Mouse (Mus musculus): ENCODE measurements at regions not wholly inside any gene's neighbourhood (a gene's known extent, or its start where the extent isn't known, plus 50 kb on each side); places are given as distances from the start of the nearest gene placed in this dataset.

GRCm38 (mm10) chr10:17513756-17514155 is 209.3 kb upstream of the Cited2 start:
- no peak for DNase-seq (ENCODE audit: low read depth, low spot score)

- no peak for DNase-seq (ENCODE audit: low read depth, low spot score)
Observed at GRCm38 (mm10) chr10:17516068-17516467, 206.9 kb upstream of the Cited2 start.

GRCm38 (mm10) chr10:17518423-17519175 is 204.4 kb upstream of the Cited2 start:
- no peak for DNase-seq (ENCODE audit: low read depth, low spot score)

GRCm38 (mm10) chr10:17522026-17522541 is 200.9 kb upstream of the Cited2 start:
- DNase-seq (ENCODE audit: low read depth, low spot score): no peak

- no peak for DNase-seq (ENCODE audit: low read depth, low spot score)
Observed at GRCm38 (mm10) chr10:17523558-17524328, 199.3 kb upstream of the Cited2 start.

GRCm38 (mm10) chr10:17527151-17527737 is 195.8 kb upstream of the Cited2 start:
- no peak for DNase-seq (ENCODE audit: low read depth, low spot score)

- DNase-seq (ENCODE audit: low read depth, low spot score): no peak
Observed at GRCm38 (mm10) chr10:17528116-17528515, 194.9 kb upstream of the Cited2 start.

- DNase-seq (ENCODE audit: low read depth, low spot score): no peak
Observed at GRCm38 (mm10) chr10:17528846-17529245, 194.2 kb upstream of the Cited2 start.

- DNase-seq (ENCODE audit: low read depth, low spot score): no peak
Observed at GRCm38 (mm10) chr10:17529851-17530509, 193.0 kb upstream of the Cited2 start.

GRCm38 (mm10) chr10:17531021-17531420 is 192.0 kb upstream of the Cited2 start:
- no peak for DNase-seq (ENCODE audit: low read depth, low spot score)

GRCm38 (mm10) chr10:17538944-17539533 is 184.0 kb upstream of the Cited2 start:
- DNase-seq (ENCODE audit: low read depth, low spot score): no peak

GRCm38 (mm10) chr10:17540404-17541375 is 182.3 kb upstream of the Cited2 start:
- no peak for DNase-seq (ENCODE audit: low read depth, low spot score)

GRCm38 (mm10) chr10:17542104-17542846 is 180.7 kb upstream of the Cited2 start:
- peak; percentile 44 for DNase-seq (ENCODE audit: low read depth, low spot score)

GRCm38 (mm10) chr10:17542847-17543421 is 180.1 kb upstream of the Cited2 start:
- DNase-seq (ENCODE audit: low read depth, low spot score): no peak

- no peak for DNase-seq (ENCODE audit: low read depth, low spot score)
Observed at GRCm38 (mm10) chr10:17545291-17545690, 177.7 kb upstream of the Cited2 start.

- DNase-seq (ENCODE audit: low read depth, low spot score): no peak
Observed at GRCm38 (mm10) chr10:17547986-17548385, 175.0 kb upstream of the Cited2 start.

- no peak for DNase-seq (ENCODE audit: low read depth, low spot score)
Observed at GRCm38 (mm10) chr10:17548629-17549580, 174.1 kb upstream of the Cited2 start.

Measured in ES-CJ7 (cell line).